Mouse (Mus musculus): ENCODE measurements around the gene Mpz. TPM values are rescaled to one million over a fixed set of nuclear protein-coding genes. Genes with fewer than 3 reads are reported as not detected.

Mpz gene
- polyA plus RNA-seq, 1 experiment from 2014 or later = 1.2 TPM

DNA sequence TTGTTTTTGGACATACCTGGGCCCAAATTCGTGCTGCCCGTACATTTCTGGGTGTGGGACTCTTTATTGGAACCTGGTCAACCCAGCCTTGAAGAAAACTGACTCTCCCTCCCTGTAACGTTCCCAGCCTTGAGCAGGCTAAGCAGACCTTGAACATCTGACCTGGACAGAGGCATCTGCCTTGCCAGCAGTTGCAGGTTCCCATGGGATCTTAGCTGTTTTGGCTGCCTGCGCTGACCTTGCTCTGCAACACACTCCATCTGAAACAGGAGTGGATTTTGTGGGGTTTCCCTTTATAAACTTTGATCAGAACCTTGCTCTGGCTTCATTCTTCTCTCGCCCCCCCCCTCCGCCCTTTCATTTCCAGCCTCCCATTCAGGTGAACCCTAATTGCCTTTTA is 45.3 kb upstream of the Mpz start:
- ATAC-seq (replicated peaks; ENCODE audit: low FRiP score, low read depth) = no peak

DNA sequence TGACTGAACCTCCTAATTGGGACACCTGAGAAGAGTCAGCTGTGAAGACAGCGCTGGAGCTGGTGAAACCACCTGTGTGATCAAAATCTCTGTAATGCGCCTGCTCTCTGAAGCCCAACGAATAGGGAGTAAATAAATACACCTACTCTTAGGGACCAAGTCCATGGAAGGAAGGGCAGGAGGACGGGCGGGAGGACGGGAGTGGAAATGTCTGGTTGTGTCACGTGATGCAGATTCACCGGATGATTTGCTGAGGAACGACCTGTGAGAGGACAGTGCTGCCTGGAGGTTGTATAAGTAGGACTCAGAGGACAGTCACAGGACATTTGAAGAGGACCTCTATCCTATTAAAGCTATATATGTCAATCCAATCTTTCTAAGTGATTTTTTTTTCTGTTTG is 40.9 kb upstream of the Mpz start:
- H3K27ac ChIP-seq = no peak overlapping the region
- TF ChIP-seq CTCF (IDR thresholded peaks at IDR 0.05; ENCODE audit: low read depth) = no peak
- no peak overlapping the region for H3K4me3 ChIP-seq (replicated peaks; ENCODE audit: low read depth, low read length)
- H3K9ac ChIP-seq (ENCODE audit: low read depth, low read length) = no peak overlapping the region
- H3K9me3 ChIP-seq (replicated peaks; ENCODE audit: low read length) = no peaks in the 10 kb centered on the region
- ATAC-seq (replicated peaks; ENCODE audit: low FRiP score, low read depth) (no peak), DNase-seq (ENCODE audit: low spot score) (no peak)
- peaks cover 6% of the 10 kb centered on the region; the same call in 1 of the 2 replicates for H3K4me1 ChIP-seq (replicated peaks; ENCODE audit: insufficient read depth, low read length)
- H3K36me3 ChIP-seq (ENCODE audit: insufficient read depth, low read length) = no peaks in the 10 kb centered on the region
- 36% methylated on average over 9 of the region's 9 CpGs for WGBS
- H3K4me2 ChIP-seq (ENCODE audit: low read length) = no peak overlapping the region
- H3K27me3 ChIP-seq (ENCODE audit: insufficient read depth, low read length) = no peaks in the 10 kb centered on the region

More for the DNA sequence above, 45.3 kb upstream of the Mpz start:
- Histone ChIP-seq H3K27ac (no peak overlapping the region), H3K4me2 (ENCODE audit: low read length) (no peak overlapping the region), H3K4me1 (replicated peaks; ENCODE audit: insufficient read depth, low read length) (0 out of 2 replicates have a peak, but pooled peaks cover under 1% of the 10 kb centered on the region), H3K9me3 (replicated peaks; ENCODE audit: low read length) (no peaks in the 10 kb centered on the region), H3K9ac (ENCODE audit: low read depth, low read length) (no peak overlapping the region), H3K36me3 (ENCODE audit: insufficient read depth, low read length) (no peaks in the 10 kb centered on the region), H3K4me3 (replicated peaks; ENCODE audit: low read depth, low read length) (no peak overlapping the region), H3K27me3 (ENCODE audit: insufficient read depth, low read length) (no peaks in the 10 kb centered on the region)
- TF ChIP-seq CTCF (IDR thresholded peaks at IDR 0.05; ENCODE audit: low read depth) = no peak
- no peak for DNase-seq (ENCODE audit: low spot score)
- 70% methylated on average over 6 of the region's 6 CpGs for WGBS

DNA sequence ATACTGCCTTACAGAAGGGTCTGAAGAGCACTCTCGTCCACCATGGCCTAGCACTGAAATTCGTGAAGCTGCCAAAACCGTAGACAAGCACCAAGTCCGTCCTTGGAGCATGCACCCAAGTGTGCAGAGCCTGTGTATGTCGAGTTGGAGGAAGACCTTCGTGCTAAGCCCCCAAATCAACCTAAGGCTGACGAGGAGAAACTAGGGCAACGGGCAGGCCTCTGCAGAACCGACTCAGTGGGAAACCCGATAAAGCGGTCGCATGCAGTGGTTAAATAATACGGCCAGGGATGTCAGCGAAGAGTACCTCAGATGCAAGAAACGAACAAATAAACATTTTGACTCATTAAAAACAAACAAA is 39.9 kb upstream of the Mpz start:
- Histone ChIP-seq H3K4me1 (replicated peaks; ENCODE audit: insufficient read depth, low read length) (peaks cover 6% of the 10 kb centered on the region; the same call in 1 of the 2 replicates), H3K4me3 (replicated peaks; ENCODE audit: low read depth, low read length) (peak overlapping the region; percentile 45), H3K36me3 (ENCODE audit: insufficient read depth, low read length) (no peaks in the 10 kb centered on the region), H3K4me2 (ENCODE audit: low read length) (peak overlapping the region; percentile 70), H3K27me3 (ENCODE audit: insufficient read depth, low read length) (no peaks in the 10 kb centered on the region), H3K27ac (peak overlapping the region; percentile 50; the same call in 1 of the 2 replicates), H3K9me3 (replicated peaks; ENCODE audit: low read length) (no peaks in the 10 kb centered on the region), H3K9ac (ENCODE audit: low read depth, low read length) (peak overlapping the region; percentile 55; the same call in 1 of the 2 replicates)
- no peak for TF ChIP-seq CTCF (IDR thresholded peaks at IDR 0.05; ENCODE audit: low read depth)
- DNase-seq (ENCODE audit: low spot score) (no peak), ATAC-seq (replicated peaks; ENCODE audit: low FRiP score, low read depth) (no peak)
- 14% methylated on average over 15 of the region's 15 CpGs for WGBS

DNA sequence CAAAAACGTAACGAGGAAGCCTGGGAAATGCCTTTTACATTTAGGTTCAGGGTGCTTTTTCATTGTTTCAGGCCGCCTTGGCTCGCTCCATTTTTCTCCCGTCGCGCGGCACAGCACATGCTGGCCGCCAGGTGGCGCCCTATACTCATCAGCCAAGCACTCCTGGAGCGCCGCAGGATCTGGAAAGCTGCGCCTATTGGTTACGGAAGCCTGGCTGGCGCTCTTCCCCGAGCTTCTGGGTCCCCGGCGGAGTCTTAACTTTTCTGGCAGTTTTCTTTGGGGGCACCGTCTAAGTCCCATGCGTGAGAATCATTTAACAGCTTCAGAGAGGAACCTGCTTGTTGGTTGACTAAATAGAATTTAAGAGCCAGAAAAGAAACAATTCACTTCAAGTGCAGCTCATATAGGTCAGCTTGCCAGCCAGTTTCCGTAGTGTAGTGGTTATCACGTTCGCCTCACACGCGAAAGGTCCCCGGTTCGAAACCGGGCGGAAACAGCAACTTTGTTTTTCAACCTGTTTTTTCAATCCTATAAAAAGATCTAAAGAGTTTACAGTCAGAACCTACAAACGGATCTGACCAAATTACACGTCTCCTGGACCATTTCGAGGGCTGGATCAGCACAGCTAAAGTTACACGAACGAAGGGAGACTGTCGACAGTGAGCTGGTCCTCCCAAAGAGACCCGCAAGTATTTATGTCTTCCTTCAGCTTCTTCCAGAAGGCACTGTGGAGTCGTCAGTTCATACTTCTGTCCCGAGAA is 39.3 kb upstream of the Mpz start:
- Histone ChIP-seq H3K4me2 (ENCODE audit: low read length) (peak overlapping the region; percentile 70), H3K4me1 (replicated peaks; ENCODE audit: insufficient read depth, low read length) (peaks cover 6% of the 10 kb centered on the region; the same call in 1 of the 2 replicates), H3K9ac (ENCODE audit: low read depth, low read length) (peak overlapping the region; percentile 55), H3K4me3 (replicated peaks; ENCODE audit: low read depth, low read length) (peak overlapping the region; percentile 45), H3K27ac (peak overlapping the region; percentile 90), H3K27me3 (ENCODE audit: insufficient read depth, low read length) (no peaks in the 10 kb centered on the region), H3K9me3 (replicated peaks; ENCODE audit: low read length) (no peaks in the 10 kb centered on the region), H3K36me3 (ENCODE audit: insufficient read depth, low read length) (no peaks in the 10 kb centered on the region)
- DNase-seq (ENCODE audit: low spot score) (peak; percentile 96), ATAC-seq (replicated peaks; ENCODE audit: low FRiP score, low read depth) (peak; percentile 86)
- under 1% methylated on average over 38 of the region's 38 CpGs for WGBS
- TF ChIP-seq CTCF (IDR thresholded peaks at IDR 0.05; ENCODE audit: low read depth) = peak; percentile 99

DNA sequence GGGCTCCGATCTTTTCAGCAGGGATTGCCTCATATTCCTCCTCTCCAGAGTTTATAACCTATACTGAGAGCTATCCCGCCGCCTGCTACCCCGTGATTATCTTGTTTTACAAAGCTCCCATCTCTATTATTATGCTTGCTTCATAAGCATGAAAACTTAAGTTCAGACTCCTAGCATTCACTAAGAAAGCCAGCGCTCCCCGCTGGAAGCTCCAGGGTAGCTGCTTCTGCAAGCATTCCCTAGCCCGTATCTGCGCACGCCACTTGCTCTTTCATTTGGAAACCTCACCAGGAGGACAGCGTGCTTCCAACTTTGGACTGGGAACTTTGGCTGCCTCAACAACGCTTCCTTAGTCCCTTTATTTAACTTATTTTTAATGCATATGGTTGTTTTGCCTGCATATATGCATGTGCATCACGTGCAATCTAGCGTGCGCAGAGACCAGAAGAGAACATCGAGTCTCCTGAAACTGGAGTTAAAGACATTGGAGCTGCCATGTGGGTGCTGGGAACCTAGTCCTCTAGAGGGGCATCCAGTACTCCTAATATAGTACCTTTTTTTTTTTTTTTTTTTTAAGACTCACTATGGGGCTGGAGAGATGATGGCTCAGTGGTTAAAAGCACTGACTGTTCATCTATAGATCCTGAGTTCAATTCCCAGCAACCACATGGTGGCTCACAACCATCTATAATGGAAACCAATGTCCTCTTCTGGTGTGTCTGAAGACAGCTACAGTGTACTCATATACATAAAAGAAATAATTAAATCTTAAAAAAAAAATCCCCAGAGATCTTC is 38.5 kb upstream of the Mpz start:
- H3K36me3 ChIP-seq (ENCODE audit: insufficient read depth, low read length) = no peaks in the 10 kb centered on the region
- peak overlapping the region; percentile 70 for H3K4me2 ChIP-seq (ENCODE audit: low read length)
- no peaks in the 10 kb centered on the region for H3K9me3 ChIP-seq (replicated peaks; ENCODE audit: low read length)
- H3K27ac ChIP-seq = peak overlapping the region; percentile 90
- H3K27me3 ChIP-seq (ENCODE audit: insufficient read depth, low read length) = no peaks in the 10 kb centered on the region
- peak overlapping the region; percentile 45 for H3K4me3 ChIP-seq (replicated peaks; ENCODE audit: low read depth, low read length)
- TF ChIP-seq CTCF (IDR thresholded peaks at IDR 0.05; ENCODE audit: low read depth) = no peak
- peaks cover 6% of the 10 kb centered on the region; the same call in 1 of the 2 replicates for H3K4me1 ChIP-seq (replicated peaks; ENCODE audit: insufficient read depth, low read length)
- 1% methylated on average over 15 of the region's 15 CpGs for WGBS
- ATAC-seq (replicated peaks; ENCODE audit: low FRiP score, low read depth) (no peak), DNase-seq (ENCODE audit: low spot score) (peak; percentile 75)
- H3K9ac ChIP-seq (ENCODE audit: low read depth, low read length) = peak overlapping the region; percentile 55

DNA sequence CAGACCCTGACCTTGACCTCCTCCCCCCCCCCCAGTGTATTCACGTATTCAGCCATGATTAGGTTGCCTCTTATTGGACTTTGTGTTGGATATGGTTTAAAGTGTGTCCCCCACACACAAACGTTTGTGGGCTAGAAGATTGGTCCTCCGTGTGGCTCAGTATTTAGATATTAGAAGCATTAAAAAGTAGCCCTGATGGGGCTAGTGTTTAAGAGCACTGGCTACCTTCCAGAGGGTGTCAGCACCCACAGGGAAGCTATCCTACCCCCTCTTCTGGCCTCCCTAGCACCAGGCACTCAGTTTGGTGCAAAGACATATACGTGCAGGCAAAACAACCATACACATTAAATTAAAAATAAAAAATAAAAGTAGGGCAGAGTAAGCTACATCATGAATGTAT is 37.5 kb upstream of the Mpz start:
- no peak for ATAC-seq (replicated peaks; ENCODE audit: low FRiP score, low read depth)
- H3K9ac ChIP-seq (ENCODE audit: low read depth, low read length) = no peak overlapping the region
- no peak for TF ChIP-seq CTCF (IDR thresholded peaks at IDR 0.05; ENCODE audit: low read depth)
- H3K27me3 ChIP-seq (ENCODE audit: insufficient read depth, low read length) = no peaks in the 10 kb centered on the region
- WGBS = 79% methylated on average over 4 of the region's 4 CpGs
- no peak overlapping the region for H3K4me3 ChIP-seq (replicated peaks; ENCODE audit: low read depth, low read length)
- H3K4me1 ChIP-seq (replicated peaks; ENCODE audit: insufficient read depth, low read length) = peaks cover 6% of the 10 kb centered on the region; the same call in 1 of the 2 replicates
- no peak overlapping the region for H3K27ac ChIP-seq
- no peaks in the 10 kb centered on the region for H3K9me3 ChIP-seq (replicated peaks; ENCODE audit: low read length)
- no peak overlapping the region for H3K4me2 ChIP-seq (ENCODE audit: low read length)
- DNase-seq (ENCODE audit: low spot score) = no peak
- H3K36me3 ChIP-seq (ENCODE audit: insufficient read depth, low read length) = no peaks in the 10 kb centered on the region
